Mouse (Mus musculus): ENCODE measurements around the gene Wasf2. TPM values are rescaled to one million over a fixed set of nuclear protein-coding genes. Genes with fewer than 3 reads are reported as not detected.

Gene Wasf2
- total and polyA plus RNA-seq, 3 experiments = 14.9 to 59.5 (median 21.7) TPM

- Histone ChIP-seq H3K27ac (ENCODE audit: insufficient read depth, low read depth) (peak overlapping the region; percentile 51), H3K9ac (ENCODE audit: insufficient read depth, low read depth) (peak overlapping the region; percentile 56), H3K4me1 (ENCODE audit: control insufficient read depth in 1 of 2, insufficient read depth in 2 of 2) (peaks cover 3 to 23% of the 10 kb centered on the region in 2 experiments; a peak in 3 of 4 replicates), H3K9me3 (replicated peaks; ENCODE audit: low read length) (no peaks in the 10 kb centered on the region), H3K4me3 (replicated peaks in 1 of 3; ENCODE audit: low read depth in 2 of 3, low read length in 2 of 3, poor library complexity in 1 of 3) (peak overlapping the region; percentile 77 to 93 (median 78)), H3K4me2 (ENCODE audit: insufficient read depth, low read depth, poor library complexity, severe bottlenecking) (peak overlapping the region; percentile 58), H3K36me3 (replicated peaks in 1 of 2; ENCODE audit: control insufficient read depth in 1 of 2, insufficient read depth in 1 of 2, low read length in 1 of 2) (peaks cover 3 to 18% of the 10 kb centered on the region in 2 experiments), H3K79me2 (replicated peaks; ENCODE audit: control insufficient read depth, extremely low read depth, insufficient read depth, poor library complexity, severe bottlenecking) (peaks cover 58% of the 10 kb centered on the region), H3K27me3 (replicated peaks) (no peaks in the 10 kb centered on the region)
- in situ Hi-C loops (cut with MboI; ENCODE audit: low pct_ligation_motif_present, low pct_unique_long_range_greater_than_20kb, low sequenced_read_pairs) (no loop called here), dilution Hi-C loops (cut with MboI; ENCODE audit: extremely low pct_ligation_motif_present, extremely low pct_unique_long_range_greater_than_20kb, low sequenced_read_pairs) (no loop called here)
- TF ChIP-seq MEF2A (IDR thresholded peaks at IDR 0.05; ENCODE audit: borderline replicate concordance, low read depth, low read length) (peak; percentile 22; the same call in 1 of the 2 replicates), MYC (IDR thresholded peaks at IDR 0.05; ENCODE audit: low read depth, low read length) (peak; percentile 87), NRF1 (IDR thresholded peaks at IDR 0.05; ENCODE audit: low read depth, low read length) (no peak), CHD2 (IDR thresholded peaks at IDR 0.05; ENCODE audit: low read length) (no peak), USF1 (IDR thresholded peaks at IDR 0.05; ENCODE audit: low read depth, low read length) (no peak), ZMIZ1 (IDR thresholded peaks at IDR 0.05; ENCODE audit: low read depth, low read length) (0 out of 2 replicates have a peak, but pooled peaks have one; percentile 29), SMC3 (IDR thresholded peaks at IDR 0.05; ENCODE audit: low read depth, low read length) (peak; percentile 9; the same call in 1 of the 2 replicates), JUN (IDR thresholded peaks at IDR 0.05; ENCODE audit: insufficient read depth, low read depth, low read length) (no peak), IRF4 (IDR thresholded peaks at IDR 0.05; ENCODE audit: low read depth, low read length) (no peak), CHD1 (IDR thresholded peaks at IDR 0.05; ENCODE audit: low read depth, low read length) (peak; percentile 42; the same call in 1 of the 2 replicates), ZC3H11A (IDR thresholded peaks at IDR 0.05; ENCODE audit: low read depth, low read length) (no peak), MXI1 (IDR thresholded peaks at IDR 0.05; ENCODE audit: low read depth, low read length) (peak; percentile 86), ELF1 (IDR thresholded peaks at IDR 0.05; ENCODE audit: low read depth, low read length) (peak; percentile 62), USF2 (conservative IDR thresholded peaks at IDR 0.05; ENCODE audit: low read depth, low read length) (no peak), GABPA (IDR thresholded peaks at IDR 0.05; ENCODE audit: insufficient replicate concordance, low read depth, low read length) (no peak), BHLHE40 (IDR thresholded peaks at IDR 0.05; ENCODE audit: low read depth, low read length) (peak; percentile 65), ETS1 (conservative IDR thresholded peaks at IDR 0.05; ENCODE audit: low read depth, low read length) (peak; percentile 51; the same call in 1 of the 2 replicates), CTCF (conservative IDR thresholded peaks at IDR 0.05 in 1 of 2, IDR thresholded peaks at IDR 0.05 in 1 of 2; ENCODE audit: low read depth in 2 of 2, low read length in 2 of 2) (no peak), NELFE (IDR thresholded peaks at IDR 0.05; ENCODE audit: low read depth, low read length) (no peak), TCF12 (IDR thresholded peaks at IDR 0.05; ENCODE audit: low read depth, low read length) (peak; percentile 31; the same call in 1 of the 2 replicates), SIN3A (IDR thresholded peaks at IDR 0.05; ENCODE audit: low read length) (peak; percentile 84), EP300 (IDR thresholded peaks at IDR 0.05; ENCODE audit: low read length) (no peak), HCFC1 (IDR thresholded peaks at IDR 0.05; ENCODE audit: low read depth, low read length) (no peak; the same call in 1 of the 2 replicates), JUND (conservative IDR thresholded peaks at IDR 0.05; ENCODE audit: low read depth, low read length) (no peak), MAZ (IDR thresholded peaks at IDR 0.05; ENCODE audit: low read depth, low read length) (no peak), RCOR1 (conservative IDR thresholded peaks at IDR 0.05; ENCODE audit: low read depth, low read length) (0 out of 2 replicates have a peak, but pooled peaks have one; percentile 43), MAX (IDR thresholded peaks at IDR 0.05; ENCODE audit: low read length) (peak; percentile 79; the same call in 1 of the 2 replicates), ZNF384 (IDR thresholded peaks at IDR 0.05; ENCODE audit: low read depth, low read length) (no peak), KAT2A (IDR thresholded peaks at IDR 0.05; ENCODE audit: insufficient replicate concordance, low read length) (no peak), POLR2A (IDR thresholded peaks at IDR 0.05; ENCODE audit: low read depth, low read length) (peak; percentile 50)
- peak; percentile 65 for DNase-seq (ENCODE audit: extremely low read depth)
Measured at GRCm38 (mm10) chr4:133132027-133132426, 1.7 kb downstream of the Wasf2 start.

Data from CH12.LX (cell line).